Mouse (Mus musculus) adrenal gland, adult 18-20 months (tissue): ENCODE data around the gene Ap5s1. TPM values are rescaled to one million over a fixed set of nuclear protein-coding genes. Genes with fewer than 3 reads are reported as not detected.
"Not testable (repeated sequence)": the region's sequence is repeated elsewhere in the genome, so short reads cannot be mapped to it uniquely, and the experiment has no call there.

Experiments used
- DNase-seq, 2 experiments: peaks; one replicate each; pipeline ENCODE4 v3.0.0; 2021 to 2022; ENCODE audit warnings: low spot score in 2 of 2
- total RNA-seq, 2 experiments: library from RNA; stranded (reverse); gene quantifications; 1 replicate in 1 of 2; 2 replicates in 1 of 2; pipeline ENCODE4 v1.2.3; 2021

Gene Ap5s1
- total RNA-seq, 2 experiments from 2014 or later = 14.9 to 16.3 TPM

DNA sequence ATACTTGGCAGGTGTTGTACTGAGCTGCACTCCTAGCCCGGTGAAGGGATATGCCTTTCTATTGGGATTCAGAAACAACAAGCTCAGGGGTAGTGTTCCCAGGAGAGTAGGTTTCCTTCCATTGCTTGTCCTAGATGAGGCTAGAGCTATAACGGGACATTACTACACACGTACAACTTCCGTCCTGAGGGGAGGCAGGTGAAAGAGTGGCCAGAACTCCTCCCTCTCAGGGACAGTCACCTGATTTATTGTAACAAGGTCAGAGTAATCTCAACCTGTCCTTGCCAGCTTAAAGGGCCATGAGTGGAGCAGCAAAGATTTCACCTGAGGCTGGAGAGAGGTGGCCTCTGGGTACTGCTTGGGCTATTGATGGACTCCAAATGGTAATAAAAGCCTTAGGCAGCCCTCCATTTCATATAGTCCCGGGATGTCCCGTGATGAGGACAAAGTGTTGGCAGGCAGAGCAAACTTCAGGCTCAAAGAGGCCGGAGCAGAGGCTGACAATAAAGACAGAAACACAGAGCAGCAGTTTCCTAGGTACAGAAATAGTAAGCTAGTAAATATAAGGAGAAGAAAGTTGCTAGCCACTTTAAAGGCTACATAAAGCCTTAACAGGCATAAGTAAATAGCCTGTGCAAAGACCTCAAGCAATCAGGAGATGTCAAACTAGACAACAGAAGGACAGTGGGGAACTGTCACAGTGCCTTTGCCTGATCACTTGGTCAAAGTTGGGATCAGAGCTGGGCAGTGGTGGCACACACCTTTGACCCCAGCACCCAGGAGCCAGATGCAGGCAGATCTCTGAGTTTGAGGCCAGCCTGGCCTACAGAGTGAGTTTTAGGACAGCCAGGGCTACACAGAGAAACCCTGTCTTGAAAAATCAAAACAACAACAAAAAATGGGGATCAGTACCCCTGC is 9.3 kb downstream of the Ap5s1 start:
- no peak for DNase-seq

DNA sequence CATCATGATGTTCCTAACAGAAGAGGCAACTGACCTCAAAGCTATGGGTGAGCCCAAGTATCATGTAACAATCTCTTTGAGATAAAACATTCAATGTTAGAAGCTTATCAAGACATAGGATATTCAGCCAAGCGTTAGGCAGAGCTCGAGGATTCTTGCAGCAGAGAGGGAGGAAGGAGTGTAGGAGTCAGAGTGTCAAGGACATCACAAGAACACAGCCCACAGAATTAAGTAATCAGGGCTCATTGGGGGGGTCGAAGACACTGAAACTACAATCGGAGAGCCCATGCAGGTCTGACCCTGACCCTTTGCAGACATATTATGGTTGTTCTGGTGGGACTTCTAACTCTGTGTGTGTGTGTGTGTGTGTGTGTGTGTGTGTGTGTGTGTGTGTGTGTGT is 13.2 kb downstream of the Ap5s1 start:
- no peak for DNase-seq

- DNase-seq = no peak
These were observed 15.1 kb downstream of the Ap5s1 start for GRCm38 (mm10) chr2:131221853-131222515.

DNA sequence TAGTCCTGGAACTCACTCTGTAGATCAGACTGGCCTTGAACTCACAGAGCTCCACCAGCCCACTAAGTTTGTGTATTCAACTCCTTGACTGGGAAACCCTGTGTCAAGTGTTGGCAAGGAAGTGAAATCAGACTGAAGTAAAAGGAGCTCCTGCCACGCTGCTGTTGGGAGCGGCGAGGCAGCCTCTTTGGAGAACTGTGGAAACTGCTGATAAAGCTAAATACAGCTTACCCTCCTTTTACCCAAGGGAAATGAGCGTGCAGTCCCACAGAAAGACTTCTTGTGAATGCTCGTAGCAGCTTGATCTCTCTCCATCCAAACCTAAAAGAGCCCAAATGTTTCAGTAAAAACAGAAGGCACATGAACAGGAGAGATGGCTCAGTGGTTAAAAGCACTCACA is 15.7 kb downstream of the Ap5s1 start:
- DNase-seq = no peak

- no peak for DNase-seq
These were observed 16.7 kb downstream of the Ap5s1 start for GRCm38 (mm10) chr2:131223569-131223968.

DNA sequence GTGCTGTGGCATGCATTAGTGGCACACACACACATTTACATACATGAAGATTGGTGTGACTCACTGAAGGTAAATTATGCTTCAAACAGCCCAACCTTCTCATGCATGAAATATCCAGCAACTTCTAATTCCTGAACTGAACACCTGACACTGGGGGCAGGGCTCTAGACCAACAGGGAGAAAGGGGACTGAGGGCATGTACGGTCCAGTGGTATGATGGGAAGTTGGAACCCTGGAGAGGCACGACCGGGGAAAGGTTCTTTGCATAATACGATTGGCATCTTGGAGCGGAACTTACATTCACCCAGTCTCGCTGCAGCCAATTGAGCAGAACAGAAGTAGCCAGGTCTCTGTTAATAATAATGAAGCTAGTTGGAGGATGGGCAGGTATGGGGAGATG is 18.3 kb downstream of the Ap5s1 start:
- DNase-seq = no peak

DNA sequence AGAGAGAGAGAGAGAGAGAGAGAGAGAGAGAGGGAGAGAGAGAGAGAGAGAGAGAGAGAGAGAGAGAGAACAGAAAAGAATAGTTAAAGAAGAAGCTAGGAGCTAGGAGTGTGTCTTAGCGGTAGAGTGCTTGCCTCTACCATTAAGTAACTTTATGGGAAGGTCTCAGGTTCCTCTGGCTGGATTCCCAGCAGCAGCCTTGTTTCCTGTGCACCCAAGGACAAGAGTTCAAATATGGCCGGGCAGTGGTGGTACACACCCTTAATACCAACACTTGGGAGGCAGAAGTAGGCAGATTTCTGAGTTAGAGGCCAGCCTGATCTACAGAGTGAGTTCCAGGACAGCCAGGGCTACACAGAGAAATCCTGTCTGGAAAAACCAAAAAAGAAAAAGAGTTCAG is 19.8 kb downstream of the Ap5s1 start:
- not testable (repeated sequence) for DNase-seq

GRCm38 (mm10) chr2:131227243-131227642 is 20.4 kb downstream of the Ap5s1 start:
- no peak for DNase-seq

DNA sequence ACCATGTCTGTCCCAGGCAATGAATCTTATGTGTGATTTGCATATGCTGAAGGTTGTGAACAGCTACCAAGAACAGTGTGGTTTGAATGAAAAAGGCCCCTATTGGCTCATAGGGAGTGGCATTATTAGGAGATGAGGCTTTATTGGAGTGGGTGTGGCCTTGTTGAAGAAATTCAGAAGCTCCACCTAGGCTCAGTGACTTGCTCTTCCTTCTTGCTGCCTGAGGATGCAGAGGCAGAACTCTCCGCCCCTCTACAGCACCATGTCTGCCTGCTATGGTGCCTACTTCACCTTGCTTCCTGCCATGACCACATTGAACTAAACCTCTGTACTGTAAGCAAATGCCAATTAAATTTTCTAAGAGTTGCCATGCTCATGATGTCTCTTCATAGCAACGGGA is 25.7 kb downstream of the Ap5s1 start:
- no peak for DNase-seq

DNA sequence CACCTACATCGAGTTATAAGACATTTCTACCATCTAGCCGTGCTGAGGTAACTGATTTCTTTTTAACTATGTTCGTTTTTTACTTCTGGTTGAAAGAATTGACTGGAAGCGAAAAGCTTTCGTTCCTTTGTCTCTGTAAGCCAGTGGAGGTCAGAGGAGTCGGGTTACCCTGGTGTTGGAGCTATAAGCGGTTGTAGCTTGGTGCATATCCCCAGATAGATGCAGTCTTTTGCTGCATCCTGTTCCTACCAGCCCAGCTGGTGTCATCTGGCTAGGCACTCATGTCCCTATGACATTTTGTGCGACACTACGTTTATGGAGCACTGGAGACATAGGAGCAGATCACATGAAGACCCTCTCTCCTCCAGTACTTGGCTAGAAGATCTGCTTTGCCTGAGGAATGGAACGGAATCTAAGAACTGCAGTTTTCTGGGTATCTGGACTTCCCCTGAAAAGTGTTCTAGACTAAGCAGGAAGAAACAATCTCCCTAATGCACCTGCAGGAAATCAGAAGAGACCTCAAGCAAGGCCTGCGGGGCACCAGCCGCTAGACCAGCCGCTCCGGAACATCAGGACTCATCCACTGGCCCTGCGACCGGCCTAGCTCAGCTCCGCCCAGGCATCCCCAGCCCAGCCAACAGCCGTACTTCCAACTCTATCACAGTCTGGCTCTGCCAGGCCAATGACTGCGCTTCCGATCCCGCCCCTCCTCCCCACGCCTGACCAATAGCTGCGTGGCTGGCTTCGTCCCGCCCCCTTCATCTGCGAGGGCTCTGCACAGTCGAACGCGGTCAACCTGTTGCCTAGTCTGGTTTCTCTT is 26.6 kb downstream of the Ap5s1 start, which contains the start of gene Mavs:
Gene Mavs, plus strand, starts transcription at position 757 of the 820 bp plus-strand sequence.
- peak; percentile 88 to 89 for DNase-seq

DNA sequence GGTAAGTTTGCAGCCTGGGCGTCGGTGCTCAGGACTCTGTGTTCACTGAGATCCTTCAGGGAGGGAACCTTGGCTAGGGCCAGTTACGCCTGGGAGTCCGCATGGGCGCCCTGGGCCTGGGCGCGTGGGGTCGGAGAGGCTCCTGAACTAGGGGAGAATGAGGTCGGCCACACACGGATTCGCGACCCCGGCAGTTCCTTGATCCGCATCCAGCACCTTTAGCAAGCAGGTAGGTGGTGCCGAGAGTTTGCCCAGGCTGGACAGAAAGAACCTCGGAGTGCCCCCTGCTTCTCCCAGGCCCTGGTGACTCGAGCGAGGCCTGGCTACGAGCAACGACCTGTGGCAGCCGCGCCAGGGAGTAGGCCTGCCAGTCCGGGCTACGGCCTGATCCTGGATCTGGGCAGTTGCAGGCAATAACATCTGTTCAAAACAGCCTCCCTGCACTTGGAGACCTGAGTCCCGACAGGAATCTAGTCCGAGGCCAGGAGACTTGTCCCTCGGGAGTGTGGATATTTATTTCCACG is 27.3 kb downstream of the Ap5s1 start:
- peak in 1 of 2 experiments; percentile 39 for DNase-seq

GRCm38 (mm10) chr2:131234970-131235635 is 28.2 kb downstream of the Ap5s1 start:
- DNase-seq = no peak

DNA sequence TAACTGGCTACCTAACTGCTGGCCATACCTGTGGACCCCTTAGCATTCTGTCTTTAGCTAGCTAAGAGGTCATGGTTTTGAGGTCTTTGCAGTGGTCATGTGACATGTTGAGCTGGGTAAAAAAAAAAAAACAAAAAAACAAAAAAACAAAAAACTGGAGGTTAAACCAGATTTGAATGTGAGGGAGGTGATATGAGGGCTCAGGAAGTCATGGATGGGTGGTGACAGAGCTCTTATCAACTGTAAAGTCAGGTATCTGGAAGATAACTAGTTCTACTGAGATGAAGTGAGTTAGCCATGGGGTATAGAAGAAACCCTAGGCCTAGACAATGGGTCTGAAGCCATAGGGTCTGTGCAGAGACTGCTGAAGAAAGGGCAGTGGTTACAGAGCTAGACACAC is 35.3 kb downstream of the Ap5s1 start:
- DNase-seq = no peak

- DNase-seq = no peak
These were observed 36.1 kb downstream of the Ap5s1 start for GRCm38 (mm10) chr2:131242929-131243328.

DNA sequence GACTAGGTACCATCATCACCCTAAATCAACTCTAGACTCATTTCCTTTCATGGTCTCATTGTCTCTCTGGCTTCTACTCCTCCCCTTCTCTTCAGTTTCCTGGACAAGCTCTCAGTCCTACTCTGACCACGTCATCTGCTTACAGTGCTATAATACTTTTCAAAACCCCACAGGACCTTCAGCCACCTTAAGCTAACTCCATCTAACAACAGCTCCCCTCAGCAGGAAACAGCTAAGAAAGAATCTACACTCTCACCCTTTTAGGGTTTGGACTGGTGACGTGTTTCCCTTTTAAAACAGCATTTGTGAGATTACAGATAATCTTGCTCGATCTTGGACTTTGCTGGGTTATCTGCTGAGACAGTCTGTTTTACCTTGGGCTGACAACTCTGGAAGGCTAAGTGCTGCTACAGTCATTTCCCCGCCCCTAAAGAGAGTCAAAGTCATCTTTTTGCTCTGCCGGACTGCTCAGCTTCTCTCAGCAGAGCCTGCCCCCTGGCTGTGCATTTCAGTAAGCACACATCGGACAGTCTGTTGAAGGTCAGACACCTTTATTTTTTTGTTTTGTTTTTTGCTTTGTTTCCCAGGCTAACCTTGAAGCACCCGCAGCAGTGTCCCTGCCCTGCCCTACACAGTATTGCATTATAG is 46.9 kb downstream of the Ap5s1 start:
- DNase-seq = peak; percentile 42 to 58

DNA sequence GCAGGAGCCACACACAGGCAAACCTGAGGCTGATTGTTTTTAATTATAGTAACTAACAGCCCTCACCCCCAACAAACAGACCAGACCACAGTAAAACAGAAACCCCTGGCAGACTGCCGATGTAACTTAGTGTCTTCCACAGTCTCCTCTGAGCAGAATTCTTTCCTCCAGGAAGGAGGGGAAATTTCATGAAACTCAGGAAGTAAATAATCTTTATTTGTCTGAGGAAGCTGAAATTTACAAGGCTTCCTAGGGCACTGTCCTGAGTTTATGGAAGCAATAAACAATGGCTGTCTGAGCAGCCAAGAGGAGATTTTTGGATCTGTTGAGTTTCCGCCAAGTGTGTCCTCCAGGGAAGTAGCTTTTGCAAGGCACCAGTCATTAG is 47.4 kb downstream of the Ap5s1 start:
- no peak for DNase-seq

- no peak for DNase-seq
These were observed 48.9 kb downstream of the Ap5s1 start for GRCm38 (mm10) chr2:131255738-131256137.

DNA sequence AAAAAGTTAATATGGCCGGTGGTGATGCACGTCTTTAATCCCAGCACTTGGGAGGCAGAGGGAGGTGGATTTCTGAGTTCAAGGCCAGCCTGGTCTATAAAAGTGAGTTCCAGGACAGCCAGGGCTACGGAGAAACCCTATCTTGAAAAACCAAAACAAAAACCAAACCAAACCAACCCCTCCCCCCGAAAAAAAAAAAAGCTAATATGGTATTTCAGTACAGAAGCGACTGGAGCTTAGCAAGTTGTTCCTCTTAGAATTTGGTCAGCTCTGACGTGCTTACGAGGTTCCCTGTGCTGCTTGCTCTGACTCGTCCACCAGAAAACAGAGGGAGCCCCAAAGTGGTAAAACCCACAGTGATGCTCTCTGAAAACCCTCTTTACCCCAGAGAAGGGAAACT is 51.8 kb downstream of the Ap5s1 start:
- DNase-seq = no peak

GRCm38 (mm10) chr2:131260544-131261307 is 53.8 kb downstream of the Ap5s1 start:
- DNase-seq = no peak
